Mouse (Mus musculus) CH12.LX (cell line): ENCODE measurements around the gene Luc7l3. TPM values are rescaled to one million over a fixed set of nuclear protein-coding genes. Genes with fewer than 3 reads are reported as not detected.

ENCODE experiments used
- DNase-seq: peaks from one replicate; pipeline ENCODE4 v3.0.0-alpha.2; 2013; ENCODE audit errors: extremely low read depth
- H3K27ac ChIP-seq: 2 replicates; pipeline ENCODE4 v1.5.1; 2012; ENCODE audit warnings: low read depth, mild to moderate bottlenecking, control low read depth, moderate library complexity; ENCODE audit not compliant: insufficient read depth
- H3K27me3 ChIP-seq: replicated peaks from 2 replicates; pipeline ENCODE3; 2012; ENCODE audit warnings: inconsistent platforms
- H3K36me3 ChIP-seq, 2 experiments: replicated peaks in 1 of 2; 2 replicates each; pipeline versions ENCODE3 to v1.6.1; 2012; ENCODE audit warnings: inconsistent platforms in 1 of 2, low read length in 1 of 2, mild to moderate bottlenecking in 1 of 2, mixed read lengths in 1 of 2, moderate library complexity in 1 of 2; ENCODE audit not compliant: control insufficient read depth in 1 of 2, insufficient read depth in 1 of 2
- H3K4me1 ChIP-seq, 2 experiments: 2 replicates each; pipeline ENCODE4 v1.6.1; 2012; ENCODE audit warnings: inconsistent platforms in 1 of 2, moderate library complexity in 1 of 2; ENCODE audit not compliant: insufficient read depth in 2 of 2, control insufficient read depth in 1 of 2
- H3K4me2 ChIP-seq: 2 replicates; pipeline ENCODE4 v1.6.1; 2012; ENCODE audit warnings: low read depth, mild to moderate bottlenecking, control low read depth; ENCODE audit not compliant: poor library complexity, insufficient read depth, severe bottlenecking
- H3K4me3 ChIP-seq, 3 experiments: fragments of 150-350 bp in 1 of 3; sonication (generic) in 1 of 3; replicated peaks in 1 of 3; 2 replicates each; pipeline versions ENCODE3 to v1.5.1; 2011 to 2012; ENCODE audit warnings: low read depth in 2 of 3, low read length in 2 of 3, mild to moderate bottlenecking in 2 of 3, moderate library complexity in 2 of 3, control low read depth in 1 of 3, improper control_type of control experiment in 1 of 3, inconsistent platforms in 1 of 3, mixed read lengths in 1 of 3; ENCODE audit not compliant: poor library complexity in 1 of 3
- H3K79me2 ChIP-seq: replicated peaks from 2 replicates; pipeline ENCODE4 v1.6.1; 2012; ENCODE audit warnings: mild to moderate bottlenecking, moderate library complexity; ENCODE audit not compliant: control insufficient read depth, poor library complexity, insufficient read depth, severe bottlenecking; ENCODE audit errors: extremely low read depth
- H3K9ac ChIP-seq: 2 replicates; pipeline ENCODE4 v1.6.1; 2012; ENCODE audit warnings: low read depth, mild to moderate bottlenecking, control low read depth, moderate library complexity; ENCODE audit not compliant: insufficient read depth
- H3K9me3 ChIP-seq: replicated peaks from 2 replicates; pipeline ENCODE3; 2012; ENCODE audit warnings: low read length, inconsistent platforms, mixed read lengths
- BHLHE40 ChIP-seq: IDR thresholded peaks from 2 replicates; pipeline ENCODE4 v1.6.1; 2011; ENCODE audit warnings: mild to moderate bottlenecking, low read depth, low read length, improper control_type of control experiment
- CHD1 ChIP-seq: IDR thresholded peaks from 2 replicates; pipeline ENCODE4 v1.6.1; 2012; ENCODE audit warnings: low read depth, low read length, improper control_type of control experiment, inconsistent platforms
- CHD2 ChIP-seq: IDR thresholded peaks from 2 replicates; pipeline ENCODE4 v1.6.1; 2011; ENCODE audit warnings: low read length, improper control_type of control experiment
- CTCF ChIP-seq, 2 experiments: IDR thresholded peaks in 1 of 2; conservative IDR thresholded peaks in 1 of 2; 2 replicates each; pipeline ENCODE4 v1.5.1; 2011 to 2012; ENCODE audit warnings: low read depth in 2 of 2, low read length in 2 of 2, improper control_type of control experiment in 1 of 2, inconsistent platforms in 1 of 2, mild to moderate bottlenecking in 1 of 2, moderate library complexity in 1 of 2
- ELF1 ChIP-seq: IDR thresholded peaks from 2 replicates; pipeline ENCODE4 v1.6.1; 2014; ENCODE audit warnings: low read depth, mild to moderate bottlenecking, inconsistent platforms, low read length, improper control_type of control experiment
- EP300 ChIP-seq: IDR thresholded peaks from 2 replicates; pipeline ENCODE4 v1.6.1; 2011; ENCODE audit warnings: low read length, improper control_type of control experiment
- GABPA ChIP-seq: IDR thresholded peaks from 2 replicates; pipeline ENCODE4 v1.6.1; 2012; ENCODE audit warnings: low read depth, low read length, improper control_type of control experiment, inconsistent platforms; ENCODE audit not compliant: insufficient replicate concordance
- HCFC1 ChIP-seq: IDR thresholded peaks from 2 replicates; pipeline ENCODE4 v1.6.1; 2012; ENCODE audit warnings: low read depth, mild to moderate bottlenecking, inconsistent platforms, low read length, improper control_type of control experiment
- IRF4 ChIP-seq: IDR thresholded peaks from 2 replicates; pipeline ENCODE4 v1.6.1; 2014; ENCODE audit warnings: low read depth, mild to moderate bottlenecking, inconsistent platforms, low read length, improper control_type of control experiment
- JUN ChIP-seq: IDR thresholded peaks from 2 replicates; pipeline ENCODE4 v1.6.1; 2011; ENCODE audit warnings: low read depth, mild to moderate bottlenecking, low read length, improper control_type of control experiment, moderate library complexity; ENCODE audit not compliant: insufficient read depth
- KAT2A ChIP-seq: IDR thresholded peaks from 2 replicates; pipeline ENCODE4 v1.6.1; 2012; ENCODE audit warnings: low read length, improper control_type of control experiment, inconsistent platforms; ENCODE audit not compliant: insufficient replicate concordance
- MAX ChIP-seq: IDR thresholded peaks from 2 replicates; pipeline ENCODE4 v1.6.1; 2011; ENCODE audit warnings: low read length, improper control_type of control experiment
- MAZ ChIP-seq: IDR thresholded peaks from 2 replicates; pipeline ENCODE4 v1.6.1; 2012; ENCODE audit warnings: low read depth, mild to moderate bottlenecking, inconsistent platforms, low read length, improper control_type of control experiment, moderate library complexity
- MXI1 ChIP-seq: IDR thresholded peaks from 2 replicates; pipeline ENCODE4 v1.6.1; 2011; ENCODE audit warnings: mild to moderate bottlenecking, low read depth, low read length, improper control_type of control experiment
- MYC ChIP-seq: IDR thresholded peaks from 2 replicates; pipeline ENCODE4 v1.6.1; 2011; ENCODE audit warnings: low read depth, mild to moderate bottlenecking, improper control_type of control experiment, low read length
- NELFE ChIP-seq: IDR thresholded peaks from 2 replicates; pipeline ENCODE4 v1.6.1; 2011; ENCODE audit warnings: low read depth, low read length, improper control_type of control experiment
- POLR2A ChIP-seq: IDR thresholded peaks from 2 replicates; pipeline ENCODE4 v1.6.1; 2011; ENCODE audit warnings: low read depth, mild to moderate bottlenecking, improper control_type of control experiment, low read length
- RAD21 ChIP-seq: IDR thresholded peaks from 2 replicates; pipeline ENCODE4 v1.6.1; 2011; ENCODE audit warnings: low read depth, mild to moderate bottlenecking, low read length, improper control_type of control experiment, moderate library complexity
- RCOR1 ChIP-seq: conservative IDR thresholded peaks from 2 replicates; pipeline ENCODE4 v1.6.1; 2012; ENCODE audit warnings: low read depth, mild to moderate bottlenecking, inconsistent platforms, low read length, improper control_type of control experiment
- SIN3A ChIP-seq: IDR thresholded peaks from 2 replicates; pipeline ENCODE4 v1.6.1; 2012; ENCODE audit warnings: low read length, improper control_type of control experiment, inconsistent platforms
- SMC3 ChIP-seq: IDR thresholded peaks from 2 replicates; pipeline ENCODE4 v1.6.1; 2011; ENCODE audit warnings: low read depth, low read length, improper control_type of control experiment
- TBP ChIP-seq: conservative IDR thresholded peaks from 2 replicates; pipeline ENCODE4 v1.6.1; 2011; ENCODE audit warnings: low read depth, low read length, improper control_type of control experiment
- UBTF ChIP-seq: IDR thresholded peaks from 2 replicates; pipeline ENCODE4 v1.6.1; 2012; ENCODE audit warnings: low read depth, mild to moderate bottlenecking, inconsistent platforms, low read length, improper control_type of control experiment, moderate library complexity
- USF2 ChIP-seq: conservative IDR thresholded peaks from 2 replicates; pipeline ENCODE4 v1.6.1; 2011; ENCODE audit warnings: low read depth, low read length, improper control_type of control experiment
- ZC3H11A ChIP-seq: IDR thresholded peaks from 2 replicates; pipeline ENCODE4 v1.6.1; 2012; ENCODE audit warnings: low read depth, mild to moderate bottlenecking, inconsistent platforms, low read length, improper control_type of control experiment
- ZKSCAN1 ChIP-seq: IDR thresholded peaks from 2 replicates; pipeline ENCODE4 v1.6.1; 2012; ENCODE audit warnings: low read depth, inconsistent platforms, low read length, improper control_type of control experiment, borderline replicate concordance
- ZMIZ1 ChIP-seq: IDR thresholded peaks from 2 replicates; pipeline ENCODE4 v1.6.1; 2012; ENCODE audit warnings: low read depth, mild to moderate bottlenecking, inconsistent platforms, low read length, improper control_type of control experiment
- ZNF384 ChIP-seq: IDR thresholded peaks from 2 replicates; pipeline ENCODE4 v1.6.1; 2012; ENCODE audit warnings: low read depth, low read length, improper control_type of control experiment, inconsistent platforms
- dilution Hi-C: fragments of 300-500 bp; cut with MboI; formaldehyde crosslinking; loops from 2 replicates; pipeline ENCODE4 v1.14.3; 2020; ENCODE audit warnings: low sequenced_read_pairs; ENCODE audit not compliant: extremely low pct_unique_long_range_greater_than_20kb, extremely low pct_ligation_motif_present
- in situ Hi-C: fragments of 300-500 bp; cut with MboI; formaldehyde crosslinking; loops from 3 replicates; pipeline ENCODE4 v1.14.3; 2019; ENCODE audit warnings: low sequenced_read_pairs, low pct_ligation_motif_present, low pct_unique_long_range_greater_than_20kb, mixed read lengths
- polyA plus RNA-seq: library from polyadenylated mRNA; unstranded; fragments of >175 nt; gene quantifications from 2 replicates; pipeline ENCODE4 v1.2.1, GENCODE M21; 2012; ENCODE audit warnings: low read depth; ENCODE audit not compliant: insufficient read length
- total RNA-seq, 2 experiments: library from RNA; depleted of rRNA; stranded (reverse); fragments of 300-350 nt in 1 of 2; fragments of >200 nt in 1 of 2; gene quantifications; 2 replicates each; pipeline ENCODE4 v1.2.3; 2012 to 2014

Gene Luc7l3
- total and polyA plus RNA-seq, 3 experiments: 57.7 to 246 (median 69.8) TPM

- no peak overlapping the region for H3K4me2 ChIP-seq
- no peak overlapping the region for H3K27ac ChIP-seq
- H3K79me2 ChIP-seq: no peaks in the 10 kb centered on the region
- H3K27me3 ChIP-seq: no peaks in the 10 kb centered on the region
- peaks cover 32 to 69% of the 10 kb centered on the region in 2 experiments for H3K36me3 ChIP-seq
- DNase-seq: peak; percentile 87
- in situ Hi-C loops: loop anchor here (5.0 kb wide), 1 partner anchor 142 kb away; no protein-coding TSS in a partner anchor
- peaks cover 0 to 40% of the 10 kb centered on the region in 2 experiments; a peak in 2 of 4 replicates for H3K4me1 ChIP-seq
- H3K9ac ChIP-seq: no peak overlapping the region
- no peak overlapping the region for H3K4me3 ChIP-seq
- TF ChIP-seq NELFE (peak; percentile 40; the same call in 1 of the 2 replicates), USF2 (no peak), ZC3H11A (peak; percentile 93), POLR2A (no peak), JUN (no peak), SMC3 (peak; percentile 98), RAD21 (peak; percentile 98), EP300 (no peak), UBTF (no peak), HCFC1 (no peak), MYC (peak; percentile 62), CHD2 (peak; percentile 62; the same call in 1 of the 2 replicates), CHD1 (no peak), RCOR1 (no peak), CTCF (conservative IDR thresholded peaks at IDR 0.05 in 1 of 2, IDR thresholded peaks at IDR 0.05 in 1 of 2; ENCODE audit: low read depth in 2 of 2, low read length in 2 of 2) (peak; percentile 53 to 98), IRF4 (peak; percentile 44; the same call in 1 of the 2 replicates), MAX (peak; percentile 61; the same call in 1 of the 2 replicates), ELF1 (0 out of 2 replicates have a peak, but pooled peaks have one; percentile 18), SIN3A (peak; percentile 58; the same call in 1 of the 2 replicates), MXI1 (no peak)
- H3K9me3 ChIP-seq: no peaks in the 10 kb centered on the region
- dilution Hi-C loops: no loop called here
These were observed 18.2 kb upstream of the Luc7l3 start for GRCm38 (mm10) chr11:94339732-94340585.

- no peak overlapping the region for H3K27ac ChIP-seq
- no peak for DNase-seq
- H3K36me3 ChIP-seq: peaks cover 41 to 83% of the 10 kb centered on the region in 2 experiments
- no peaks in the 10 kb centered on the region for H3K27me3 ChIP-seq
- no peak overlapping the region for H3K9ac ChIP-seq
- no peaks in the 10 kb centered on the region for H3K9me3 ChIP-seq
- dilution Hi-C loops: no loop called here
- no peak overlapping the region for H3K4me2 ChIP-seq
- no peaks in the 10 kb centered on the region for H3K79me2 ChIP-seq
- TF ChIP-seq JUN: no peak
- no peak for TF ChIP-seq RAD21
- TF ChIP-seq ZMIZ1: no peak
- TF ChIP-seq ZKSCAN1: no peak
- no peak for TF ChIP-seq ELF1
- no peak for TF ChIP-seq MAX
- TF ChIP-seq MAZ: no peak
- no peak for TF ChIP-seq KAT2A
- no peak for TF ChIP-seq GABPA
- no peak for TF ChIP-seq SMC3
- no peak for TF ChIP-seq SIN3A
- TF ChIP-seq CHD2: no peak
- no peak for TF ChIP-seq USF2
- TF ChIP-seq CTCF (conservative IDR thresholded peaks at IDR 0.05 in 1 of 2, IDR thresholded peaks at IDR 0.05 in 1 of 2; ENCODE audit: low read depth in 2 of 2, low read length in 2 of 2): no peak
- TF ChIP-seq IRF4: no peak
- no peak for TF ChIP-seq TBP
- no peak for TF ChIP-seq BHLHE40
- no peak for TF ChIP-seq ZNF384
- TF ChIP-seq, all 38 proteins: peak for 0
- Histone ChIP-seq H3K4me1 (peaks cover 0 to 25% of the 10 kb centered on the region in 2 experiments; a peak in 2 of 4 replicates), H3K4me3 (no peak overlapping the region)
- in situ Hi-C loops: loop anchor here (5.0 kb wide), 1 partner anchor 144 kb away; no protein-coding TSS in a partner anchor
These were observed 16.6 kb upstream of the Luc7l3 start for GRCm38 (mm10) chr11:94338347-94338746.
